Mouse (Mus musculus) midbrain, embryonic 13.5 days (tissue): ENCODE measurements at regions not wholly inside any gene's neighbourhood (a gene's known extent, or its start where the extent isn't known, plus 50 kb on each side); places are given as distances from the start of the nearest gene placed in this dataset.
A peak's percentile ranks its signal among the peaks of the same experiment; 100 is the strongest.

Experiments
- ATAC-seq: fragments of 200-750 bp; cut with Nextera tagmentation; 2 replicates; pipeline ENCODE4 v1.8.0; 2017; ENCODE audit warnings: mild to moderate bottlenecking, moderate TSS enrichment, moderate library complexity
- H3K27ac ChIP-seq: fragments of 300-500 bp; sonication (generic); 2 replicates; pipeline ENCODE4 v1.5.1; 2015; ENCODE audit warnings: inconsistent platforms, mild to moderate bottlenecking, moderate library complexity
- H3K27me3 ChIP-seq: fragments of 300-500 bp; sonication (generic); 2 replicates; pipeline ENCODE4 v1.6.1; 2015; ENCODE audit warnings: mild to moderate bottlenecking, inconsistent platforms
- H3K36me3 ChIP-seq: fragments of 300-500 bp; sonication (generic); 2 replicates; pipeline ENCODE4 v1.6.1; 2015; ENCODE audit warnings: mild to moderate bottlenecking, inconsistent platforms
- H3K4me1 ChIP-seq: fragments of 300-500 bp; sonication (generic); replicated peaks from 2 replicates; pipeline ENCODE4 v1.6.1; 2015; ENCODE audit warnings: inconsistent platforms
- H3K4me2 ChIP-seq: fragments of 300-500 bp; sonication (generic); replicated peaks from 2 replicates; pipeline ENCODE4 v1.6.1; 2015; ENCODE audit warnings: moderate library complexity, mild to moderate bottlenecking, inconsistent platforms
- H3K4me3 ChIP-seq: fragments of 300-500 bp; sonication (generic); replicated peaks from 2 replicates; pipeline ENCODE4 v1.5.1; 2015; ENCODE audit warnings: mild to moderate bottlenecking, inconsistent platforms
- H3K9ac ChIP-seq: fragments of 300-500 bp; sonication (generic); replicated peaks from 2 replicates; pipeline ENCODE4 v1.6.1; 2015; ENCODE audit warnings: mild to moderate bottlenecking, inconsistent platforms
- H3K9me3 ChIP-seq: fragments of 300-500 bp; sonication (generic); 2 replicates; pipeline ENCODE4 v1.6.1; 2016; ENCODE audit warnings: mild to moderate bottlenecking, inconsistent platforms
- WGBS: fragments of 180-500 bp; shearing (Covaris S2); methylation state at CpG from one replicate; pipeline ENCODE4 v1.1.7; 2015; 5-methylcytosine and 5-hydroxymethylcytosine counted together

DNA sequence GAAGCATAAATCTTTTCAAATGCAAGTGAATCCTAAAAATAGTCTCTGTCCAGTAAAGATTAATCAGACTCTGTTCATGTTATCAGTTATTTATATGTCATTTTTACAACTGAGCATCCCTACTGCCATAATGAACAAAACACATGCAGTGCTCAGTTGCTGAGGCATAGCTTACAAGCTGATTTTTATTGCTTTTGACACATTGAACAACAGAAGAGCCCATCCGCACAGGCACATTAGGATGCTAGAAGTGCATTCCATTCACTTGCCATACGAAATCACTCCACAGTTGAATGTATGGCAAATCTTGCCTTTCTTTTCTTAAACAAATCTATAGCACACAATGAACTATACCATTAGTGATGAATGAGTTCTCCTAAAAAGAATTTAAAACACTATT is 636.2 kb upstream of the Bche start:
- Histone ChIP-seq H3K27ac (no peak overlapping the region), H3K27me3 (no peaks in the 10 kb centered on the region), H3K4me2 (no peak overlapping the region), H3K9me3 (no peaks in the 10 kb centered on the region), H3K4me1 (no peaks in the 10 kb centered on the region), H3K36me3 (no peaks in the 10 kb centered on the region), H3K9ac (no peak overlapping the region), H3K4me3 (no peak overlapping the region)
- WGBS, result 31% methylated on average over 2 of the region's 2 CpGs
- ATAC-seq, result 0 out of 2 replicates have a peak, but pooled peaks have one; percentile 37
